Mouse (Mus musculus) subcutaneous adipose tissue, adult 2 months (tissue): Measurements from ENCODE around the gene Snx12. TPM values are rescaled to one million over a fixed set of nuclear protein-coding genes. Genes with fewer than 3 reads are reported as not detected.

Experiments used
- polyA plus RNA-seq: library from polyadenylated mRNA; depleted of rRNA; stranded (reverse); fragments of >200 nt; gene quantifications from 2 replicates; pipeline ENCODE4 v1.2.3, GENCODE M21; 2012; ENCODE audit warnings: low replicate concordance; rRNA removed

Gene Snx12
- polyA plus RNA-seq, result 19.1 and 27.4 TPM in 2 replicates

DNA sequence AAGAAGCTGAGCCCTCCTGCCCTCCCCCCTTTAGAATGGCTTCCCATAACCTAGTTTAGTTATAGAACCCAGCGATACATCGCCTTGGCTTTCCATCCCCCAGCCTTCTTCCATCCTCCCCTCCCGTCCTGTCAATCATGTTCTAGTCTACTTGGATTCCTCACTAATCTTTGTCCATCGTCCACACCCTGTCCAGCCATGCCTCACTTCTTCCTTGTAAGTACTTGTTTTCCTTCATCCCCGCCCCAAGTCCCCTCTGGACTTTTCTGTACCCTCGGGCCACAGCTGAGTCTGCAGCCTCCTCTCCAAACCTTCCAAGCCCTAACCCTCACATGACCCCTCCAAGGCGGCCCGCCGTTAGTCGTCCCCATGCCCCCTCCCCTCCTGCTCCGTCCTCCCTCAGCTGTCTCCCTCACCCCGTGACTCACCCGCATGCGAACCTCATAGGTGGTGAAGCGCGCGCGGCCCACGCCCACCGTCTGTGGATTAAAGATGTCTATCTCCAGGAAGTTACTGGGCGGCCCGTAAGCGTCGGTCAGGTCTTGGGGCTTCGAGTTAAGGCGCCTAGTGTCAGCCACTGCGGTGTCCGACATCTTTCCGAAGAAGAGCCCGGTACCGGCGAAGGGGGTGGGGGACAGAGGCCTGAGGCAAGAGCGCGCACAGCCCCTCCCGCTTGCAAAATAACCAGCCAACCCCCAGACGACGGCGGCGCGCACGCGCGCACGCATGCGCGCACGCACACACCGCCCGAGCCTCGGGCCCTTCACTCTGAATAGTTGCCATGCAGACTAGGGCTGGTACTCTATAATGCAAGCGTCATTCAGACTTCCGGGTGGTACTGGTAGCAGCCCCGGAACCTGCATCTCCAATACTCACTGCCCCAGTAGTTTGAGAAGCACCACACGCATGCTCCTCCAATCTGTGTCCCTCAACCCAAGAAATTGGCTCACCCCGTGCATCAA lies at the start of gene Snx12:
Snx12 (minus strand) TSS at position 730 of the 962 bp plus-strand sequence.

DNA sequence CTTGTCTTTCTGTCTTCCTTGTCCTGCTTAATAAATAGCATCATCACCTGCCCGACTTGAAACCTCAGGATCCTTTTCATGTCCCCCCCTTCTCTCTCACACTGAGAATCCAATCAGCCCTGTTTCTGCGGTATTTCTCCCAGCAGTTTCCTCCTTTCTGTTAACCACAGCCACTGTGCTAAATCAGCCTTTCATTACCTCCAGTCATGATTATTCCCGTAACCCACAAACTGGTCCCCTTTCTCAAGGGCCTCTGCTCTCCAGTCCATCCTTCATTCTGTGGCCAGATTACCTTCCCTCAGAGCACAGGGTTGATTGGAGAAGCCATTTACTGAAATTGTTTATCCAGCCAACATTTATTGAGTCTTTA lies 46.4 kb upstream of the Snx12 start, which contains the start of gene Gm20489:
Gm20489 (minus strand) TSS at position 269 of the 370 bp plus-strand sequence.

GRCm38 (mm10) chrX:101268025-101268754 lies 45.8 kb upstream of the Snx12 start, which contains the start of gene Il2rg:
Gene Il2rg, minus strand, starts transcription at chrX:101268255.

DNA sequence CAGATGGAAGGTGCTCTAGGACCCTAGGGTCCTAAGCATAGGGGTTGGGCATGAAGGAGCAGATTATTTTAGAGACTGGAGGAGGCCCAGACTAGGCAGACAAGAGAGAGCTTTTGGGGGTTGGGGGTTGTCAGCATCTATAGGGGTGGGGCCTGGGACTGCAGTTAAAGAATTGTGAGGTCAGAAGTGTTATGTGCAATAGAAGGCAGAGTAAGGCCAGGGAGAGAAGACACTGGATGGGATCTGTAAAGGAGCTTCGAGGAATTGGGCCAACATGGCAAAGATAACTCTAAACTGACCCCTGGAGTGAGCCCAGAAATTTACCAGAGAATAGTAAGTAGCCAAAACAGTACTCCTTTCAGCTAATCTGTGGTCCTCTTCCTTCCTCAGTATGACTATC lies 41.5 kb upstream of the Snx12 start, which contains the start of gene Gm614:
Gm614 (minus strand) TSS at position 101 of the 400 bp plus-strand sequence.

GRCm38 (mm10) chrX:101253952-101254729 lies 31.8 kb upstream of the Snx12 start, which contains the start of gene Foxo4:
Gene Foxo4, plus strand, starts transcription at chrX:101254528.

GRCm38 (mm10) chrX:101085920-101086319 lies 136.4 kb downstream of the Snx12 start, which contains the start of gene Slc7a3:
Gene Slc7a3, minus strand, starts transcription at chrX:101086020.

DNA sequence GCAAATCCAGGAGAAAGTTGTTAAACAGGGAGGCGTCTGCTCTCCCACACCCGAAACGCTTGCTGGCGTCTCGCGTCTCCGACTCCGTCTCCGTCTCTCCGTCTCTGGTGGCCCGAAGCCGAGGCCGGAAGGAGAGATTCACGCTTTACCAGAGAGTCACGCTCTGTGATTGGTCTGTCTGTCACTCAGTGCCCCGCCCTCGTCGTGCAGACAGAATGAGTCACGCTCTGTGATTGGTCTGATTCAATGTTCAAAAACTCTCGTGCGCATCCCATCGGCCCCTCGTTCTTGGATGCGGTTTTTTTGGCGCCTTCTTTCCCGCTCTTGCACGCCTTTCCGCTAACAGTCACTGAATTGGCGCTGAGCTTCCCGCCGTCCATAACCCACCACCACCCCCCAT lies 162.8 kb downstream of the Snx12 start, which contains the start of gene Tex11:
Tex11 (minus strand) TSS at position 127 of the 400 bp plus-strand sequence.

Other genes starting within 250 kb of the Snx12 start
- gene Tex11, start 162.9 kb downstream of the Snx12 start, polyA plus RNA-seq, result not detected in 2 replicates
- gene Slc7a3, start 136.5 kb downstream of the Snx12 start, polyA plus RNA-seq, result 1.0 and 3.1 TPM in 2 replicates
- gene Foxo4, start 32.0 kb upstream of the Snx12 start, polyA plus RNA-seq, result 49.5 and 50.2 TPM in 2 replicates
- 0.34 TPM in 1 of 2 replicates, not detected in the other for gene Gm614, start 41.4 kb upstream of the Snx12 start, polyA plus RNA-seq
- 21.5 and 23.4 TPM in 2 replicates for gene Il2rg, start 45.7 kb upstream of the Snx12 start, polyA plus RNA-seq
- gene Gm20489, start 46.5 kb upstream of the Snx12 start, polyA plus RNA-seq, result not detected in 2 replicates
- gene Med12, start 51.5 kb upstream of the Snx12 start, polyA plus RNA-seq, result 98.8 and 147 TPM in 2 replicates
- 0.20 and 2.4 TPM in 2 replicates for gene Nlgn3, start 76.6 kb upstream of the Snx12 start, polyA plus RNA-seq
- gene Gjb1, start 153.8 kb upstream of the Snx12 start, polyA plus RNA-seq, result 1.9 TPM in 1 of 2 replicates, not detected in the other
- gene Zmym3, start 198.3 kb upstream of the Snx12 start, polyA plus RNA-seq, result 26.1 and 52.2 TPM in 2 replicates
- 86.8 and 191 TPM in 2 replicates for gene Nono, start 206.8 kb upstream of the Snx12 start, polyA plus RNA-seq
- gene Itgb1bp2, start 226.5 kb upstream of the Snx12 start, polyA plus RNA-seq, result 0.17 and 0.66 TPM in 2 replicates